Mouse (Mus musculus) granulocyte monocyte progenitor cell, adult 5-6 weeks (primary cell): Measurements from ENCODE around the gene Eps8. TPM values are rescaled to one million over a fixed set of nuclear protein-coding genes. Genes with fewer than 3 reads are reported as not detected.

Experiments used
- ATAC-seq: replicated peaks from 2 replicates; pipeline ENCODE4 v1.8.0; 2016; ENCODE audit warnings: mild to moderate bottlenecking, moderate TSS enrichment, inconsistent platforms; ENCODE audit not compliant: poor library complexity, severe bottlenecking
- total RNA-seq, 2 experiments: library from RNA; stranded (forward) in 1 of 2; stranded (reverse) in 1 of 2; fragments of 200-712, 200-1000 nt in 1 of 2; fragments of >200 nt in 1 of 2; fragmentation: Nextera tagmentation in 1 of 2; gene quantifications; 2 replicates each; pipeline ENCODE4 v1.2.3; 2014 to 2017

The Eps8 gene
- total RNA-seq (2014; fragmentation: Nextera tagmentation) (1.3 and 2.1 TPM in 2 replicates), total RNA-seq (2017) (2.8 and 3.9 TPM in 2 replicates)

GRCm38 (mm10) chr6:137654776-137655175 lies at the start of gene Eps8:
Eps8 (minus strand) TSS chr6:137654876.
- ATAC-seq: no peak

- no peak for ATAC-seq
These were observed 48.8 kb upstream of the Eps8 start for GRCm38 (mm10) chr6:137703431-137703830.

- ATAC-seq: no peak
These were observed 48.2 kb upstream of the Eps8 start for GRCm38 (mm10) chr6:137702918-137703317.

- ATAC-seq: no peak
These were observed 47.5 kb upstream of the Eps8 start for GRCm38 (mm10) chr6:137702186-137702585.

- no peak for ATAC-seq
These were observed 44.8 kb upstream of the Eps8 start for GRCm38 (mm10) chr6:137699434-137699833.

- ATAC-seq: peak; percentile 86
These were observed 41.9 kb upstream of the Eps8 start for GRCm38 (mm10) chr6:137696445-137697204.

GRCm38 (mm10) chr6:137695046-137695445 lies 40.4 kb upstream of the Eps8 start:
- no peak for ATAC-seq

GRCm38 (mm10) chr6:137694310-137694709 lies 39.6 kb upstream of the Eps8 start:
- peak; percentile 24 for ATAC-seq

GRCm38 (mm10) chr6:137690550-137691119 lies 36.0 kb upstream of the Eps8 start:
- no peak for ATAC-seq

- ATAC-seq: no peak
These were observed 33.9 kb upstream of the Eps8 start for GRCm38 (mm10) chr6:137688506-137689105.

GRCm38 (mm10) chr6:137688079-137688478 lies 33.4 kb upstream of the Eps8 start:
- ATAC-seq: no peak

- ATAC-seq: no peak
These were observed 33.0 kb upstream of the Eps8 start for GRCm38 (mm10) chr6:137687667-137688066.

- ATAC-seq: no peak
These were observed 28.0 kb upstream of the Eps8 start for GRCm38 (mm10) chr6:137682629-137683028.

GRCm38 (mm10) chr6:137681000-137681399 lies 26.3 kb upstream of the Eps8 start:
- no peak for ATAC-seq

- no peak for ATAC-seq
These were observed 21.9 kb upstream of the Eps8 start for GRCm38 (mm10) chr6:137676581-137676980.

- no peak for ATAC-seq
These were observed 20.9 kb upstream of the Eps8 start for GRCm38 (mm10) chr6:137675556-137675955.

- ATAC-seq: no peak
These were observed 18.6 kb upstream of the Eps8 start for GRCm38 (mm10) chr6:137673301-137673700.

- no peak for ATAC-seq
These were observed 16.9 kb upstream of the Eps8 start for GRCm38 (mm10) chr6:137671561-137671960.

GRCm38 (mm10) chr6:137670820-137671219 lies 16.1 kb upstream of the Eps8 start:
- no peak for ATAC-seq

- no peak for ATAC-seq
These were observed 15.2 kb upstream of the Eps8 start for GRCm38 (mm10) chr6:137669876-137670275.

- ATAC-seq: no peak
These were observed 14.8 kb upstream of the Eps8 start for GRCm38 (mm10) chr6:137669433-137669832.

GRCm38 (mm10) chr6:137668331-137668730 lies 13.7 kb upstream of the Eps8 start:
- no peak for ATAC-seq
